Mouse (Mus musculus) kidney, postnatal 10 days (tissue): ENCODE data around the gene Gpc5.

ENCODE experiments used
- DNase-seq: peaks from one replicate; pipeline ENCODE4 v3.0.0; 2021; ENCODE audit warnings: mixed read lengths

The Gpc5 gene

DNA sequence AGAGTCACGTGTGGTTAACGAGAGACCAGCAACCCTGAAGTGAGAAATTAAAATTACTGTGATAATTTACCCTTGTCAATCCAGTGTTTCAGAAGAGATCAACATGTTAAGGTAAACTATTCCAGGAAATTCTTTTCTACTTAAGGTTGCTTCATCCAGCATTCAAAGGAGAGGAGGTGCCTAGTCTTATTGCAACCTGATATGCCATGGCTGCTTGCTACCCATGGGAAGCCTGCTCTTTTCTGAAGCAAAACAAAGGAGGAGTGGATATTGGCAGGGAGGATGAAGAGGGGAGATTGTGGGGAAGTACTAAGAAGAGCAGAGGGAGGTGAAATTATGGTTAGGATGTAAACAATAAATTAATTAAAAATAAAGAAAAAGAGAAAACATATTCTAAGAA lies 15.5 kb downstream of the Gpc5 start:
- DNase-seq: no peak

- DNase-seq: peak; percentile 26
Observed at GRCm38 (mm10) chr14:115118626-115119025, 26.6 kb downstream of the Gpc5 start.

DNA sequence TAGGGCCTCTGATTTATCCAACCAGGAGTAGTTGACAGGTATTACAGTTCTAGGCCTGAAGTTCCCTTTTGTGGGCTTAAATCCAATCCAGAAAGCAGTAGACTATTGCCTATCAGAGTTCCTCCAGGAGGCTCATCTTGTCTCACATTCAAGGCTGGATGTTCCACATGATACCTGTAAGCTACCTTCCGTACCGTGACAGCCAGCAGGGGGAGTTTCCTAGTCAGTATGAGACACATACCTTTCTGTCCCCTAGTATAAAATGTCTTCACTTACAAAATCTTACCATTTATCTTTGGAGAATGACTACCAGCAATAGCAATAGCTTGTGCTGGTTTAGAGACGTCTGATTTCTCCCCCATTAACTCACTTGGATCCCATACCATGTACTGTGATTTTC lies 56.8 kb downstream of the Gpc5 start:
- DNase-seq: peak; percentile 10

- DNase-seq: no peak
Observed at GRCm38 (mm10) chr14:115156597-115156996, 64.6 kb downstream of the Gpc5 start.

DNA sequence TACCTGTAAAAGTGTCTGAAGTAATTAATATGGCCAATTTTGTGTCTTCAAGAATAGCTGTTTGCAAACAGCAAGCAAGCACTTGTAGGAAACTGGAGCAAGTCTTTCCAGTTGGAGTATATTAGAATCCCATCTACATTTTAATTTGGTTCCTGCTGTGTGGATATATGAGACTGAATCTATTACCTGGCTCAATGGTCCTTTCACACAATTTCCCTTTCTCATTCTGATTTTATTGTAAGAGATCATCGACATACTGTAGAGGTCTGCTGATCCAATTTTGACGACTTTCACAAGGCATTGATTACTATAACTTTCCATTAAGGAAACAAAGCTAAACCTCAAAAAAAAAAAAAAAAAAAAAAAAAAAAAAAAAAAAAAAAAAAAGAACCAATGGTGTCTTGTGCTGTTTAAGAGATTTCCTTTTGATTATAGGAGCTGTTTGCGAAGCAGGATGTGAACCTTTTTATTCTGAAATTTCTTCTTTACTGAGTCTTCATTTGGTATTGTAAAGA lies 85.4 kb downstream of the Gpc5 start:
- no peak for DNase-seq

GRCm38 (mm10) chr14:115179925-115180324 lies 87.9 kb downstream of the Gpc5 start:
- no peak for DNase-seq

DNA sequence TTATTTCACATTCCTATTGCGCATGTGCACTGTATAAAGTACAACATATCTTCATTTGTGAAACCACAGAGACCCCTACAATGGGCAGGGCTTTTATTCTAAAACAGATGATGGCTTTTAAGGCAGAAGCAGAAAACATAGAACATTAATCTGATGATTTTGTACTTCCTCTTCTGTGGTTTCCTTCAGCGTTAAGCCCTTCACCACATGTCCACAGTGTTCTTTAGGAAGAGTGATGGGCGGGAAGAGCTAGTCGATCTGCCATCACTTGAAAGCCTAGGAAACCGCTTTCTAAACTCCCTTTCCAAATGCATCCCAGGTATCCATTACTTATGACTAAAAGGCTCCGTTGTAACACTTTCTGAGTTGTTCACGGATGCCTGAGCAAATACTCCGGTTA lies 96.2 kb downstream of the Gpc5 start:
- DNase-seq: no peak

- no peak for DNase-seq
Observed at GRCm38 (mm10) chr14:115228075-115228474, 136.1 kb downstream of the Gpc5 start.

- DNase-seq: no peak
Observed at GRCm38 (mm10) chr14:115236387-115236786, 144.4 kb downstream of the Gpc5 start.

- no peak for DNase-seq
Observed at GRCm38 (mm10) chr14:115240621-115241373, 148.8 kb downstream of the Gpc5 start.

DNA sequence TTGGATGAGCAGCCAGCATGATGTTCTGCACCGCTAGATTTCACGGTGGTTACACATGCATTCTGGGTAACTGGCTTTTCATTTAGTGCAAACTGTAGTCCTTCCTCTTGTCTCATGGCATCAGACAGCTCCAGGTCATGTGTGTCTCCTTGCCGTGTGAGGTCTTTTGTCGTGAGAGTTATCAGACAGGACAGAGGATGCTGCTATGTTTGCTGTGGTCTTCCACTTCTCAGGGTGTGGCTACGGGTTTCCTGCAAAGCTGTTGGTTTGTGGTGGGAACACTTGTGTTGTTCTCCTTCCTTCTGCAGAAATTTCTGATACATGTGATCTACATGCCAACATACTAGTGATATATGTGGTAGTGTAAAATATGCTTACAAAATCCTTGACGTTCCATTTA lies 158.5 kb downstream of the Gpc5 start:
- DNase-seq: no peak

DNA sequence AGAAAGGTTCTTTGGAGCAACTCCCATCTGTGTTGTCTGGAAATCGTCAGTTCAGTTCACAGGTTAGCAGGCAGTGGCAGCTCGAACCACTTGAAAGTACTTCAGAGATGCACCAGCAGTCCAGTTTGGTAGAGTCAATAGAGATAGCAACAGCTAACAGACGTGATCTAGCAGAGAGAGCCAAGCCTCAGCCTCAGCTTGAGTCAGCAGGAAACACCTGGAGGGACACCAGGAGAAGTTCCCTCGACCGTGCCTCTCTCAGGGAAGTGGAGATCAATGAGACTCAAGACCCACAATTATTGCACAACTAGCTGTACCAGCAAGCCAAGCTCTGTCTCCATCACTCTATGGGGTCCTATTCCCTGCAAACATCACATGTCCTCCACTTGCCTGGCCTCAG lies 159.8 kb downstream of the Gpc5 start:
- no peak for DNase-seq

- no peak for DNase-seq
Observed at GRCm38 (mm10) chr14:115253155-115253554, 161.1 kb downstream of the Gpc5 start.

DNA sequence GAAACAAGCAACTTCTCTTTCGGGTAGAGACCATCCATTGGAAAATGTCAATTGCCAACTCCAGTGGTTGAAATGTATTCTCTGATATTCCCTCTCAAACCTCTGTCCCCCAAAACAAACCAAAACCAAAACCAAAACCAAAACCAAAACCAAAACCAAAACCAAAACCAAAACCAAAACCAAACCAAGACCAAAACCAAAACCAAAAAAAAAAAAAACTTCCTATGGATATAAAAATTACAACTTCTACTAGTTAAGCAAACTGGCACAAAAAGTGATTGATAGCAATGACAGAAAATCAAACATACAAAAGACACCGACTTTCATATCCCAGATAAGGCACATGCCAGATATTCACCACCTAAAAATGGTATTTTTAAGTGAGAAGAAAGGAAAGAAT lies 161.7 kb downstream of the Gpc5 start:
- no peak for DNase-seq

- no peak for DNase-seq
Observed at GRCm38 (mm10) chr14:115269703-115270402, 177.8 kb downstream of the Gpc5 start.

DNA sequence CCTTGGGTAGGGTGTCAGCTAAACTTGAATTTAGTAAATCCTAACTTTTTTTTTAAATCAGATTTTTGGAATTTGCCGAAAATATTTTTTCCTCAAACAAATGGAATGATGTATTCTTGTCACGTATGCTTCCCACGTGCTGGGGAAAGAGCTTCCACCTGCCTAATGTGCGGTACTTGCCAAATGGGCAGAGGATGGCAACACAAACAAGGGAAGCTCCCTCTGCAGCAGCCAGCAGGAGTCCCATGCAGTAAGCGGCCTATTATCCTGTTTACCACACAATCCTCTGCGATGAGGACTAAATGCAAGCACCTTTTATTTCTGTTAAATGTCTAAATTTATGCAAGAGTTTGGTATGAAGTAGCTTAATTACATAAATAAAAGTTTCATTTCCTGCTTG lies 178.4 kb downstream of the Gpc5 start:
- no peak for DNase-seq

DNA sequence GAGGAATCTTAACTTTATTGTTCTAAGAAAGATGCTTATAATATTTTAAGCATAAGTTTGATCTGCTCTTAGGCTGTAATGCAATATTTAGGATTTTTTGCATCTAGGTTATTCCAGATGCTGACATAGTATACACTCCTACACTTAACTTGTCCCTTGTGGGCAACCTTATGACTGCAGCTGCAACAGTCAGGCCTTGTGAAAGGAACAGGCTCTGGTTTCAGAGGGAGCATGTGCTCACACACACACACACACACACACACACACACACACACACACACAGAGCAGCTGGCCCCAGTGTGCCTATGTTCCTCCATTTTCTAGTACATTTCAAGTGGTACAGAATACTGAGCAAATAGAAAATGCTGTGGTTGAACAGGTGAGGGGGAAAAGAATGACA lies 190.8 kb downstream of the Gpc5 start:
- no peak for DNase-seq

DNA sequence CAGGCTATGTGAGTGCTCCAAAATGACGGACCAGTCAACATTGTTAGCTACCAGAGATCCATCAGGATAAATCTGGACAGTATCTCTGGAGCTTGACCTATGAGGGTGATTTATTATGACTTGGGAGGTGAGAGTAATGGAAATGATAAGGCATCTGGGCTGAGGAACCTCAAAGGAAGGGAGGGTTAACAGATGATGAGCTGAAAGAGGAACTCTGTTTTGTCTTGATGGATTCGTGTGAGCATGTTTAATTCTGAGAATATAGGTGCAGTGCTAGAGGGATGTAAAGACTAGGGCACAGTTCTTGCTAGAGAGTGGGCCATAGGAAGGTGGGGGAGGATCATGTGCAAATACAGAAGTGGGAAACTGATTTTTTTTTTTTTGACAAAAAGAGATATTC lies 232.2 kb downstream of the Gpc5 start:
- DNase-seq: no peak

- DNase-seq: no peak
Observed at GRCm38 (mm10) chr14:115326426-115326825, 234.4 kb downstream of the Gpc5 start.

- DNase-seq: no peak
Observed at GRCm38 (mm10) chr14:115339084-115339483, 247.1 kb downstream of the Gpc5 start.

DNA sequence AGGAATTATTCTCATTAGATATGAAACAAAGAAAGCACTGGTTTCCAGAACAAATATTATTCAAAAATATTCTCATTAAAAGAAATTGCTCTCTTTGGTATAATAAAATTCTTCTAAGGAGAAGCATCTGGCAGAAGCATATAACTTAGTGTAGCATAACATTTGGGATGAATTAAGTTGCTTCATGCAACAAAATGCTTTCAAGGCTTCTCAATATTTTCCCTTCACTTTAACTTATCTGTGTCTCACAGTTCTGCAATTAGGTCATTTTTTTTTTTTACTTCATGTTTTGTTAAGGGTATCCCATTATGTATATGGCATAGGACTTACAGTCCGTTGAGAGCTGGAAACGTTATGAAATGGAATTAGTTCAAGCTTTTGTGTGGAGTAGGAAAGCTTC lies 250.6 kb downstream of the Gpc5 start:
- no peak for DNase-seq

- DNase-seq: no peak
Observed at GRCm38 (mm10) chr14:115349448-115349847, 257.4 kb downstream of the Gpc5 start.

- no peak for DNase-seq
Observed at GRCm38 (mm10) chr14:115365320-115365935, 273.4 kb downstream of the Gpc5 start.

DNA sequence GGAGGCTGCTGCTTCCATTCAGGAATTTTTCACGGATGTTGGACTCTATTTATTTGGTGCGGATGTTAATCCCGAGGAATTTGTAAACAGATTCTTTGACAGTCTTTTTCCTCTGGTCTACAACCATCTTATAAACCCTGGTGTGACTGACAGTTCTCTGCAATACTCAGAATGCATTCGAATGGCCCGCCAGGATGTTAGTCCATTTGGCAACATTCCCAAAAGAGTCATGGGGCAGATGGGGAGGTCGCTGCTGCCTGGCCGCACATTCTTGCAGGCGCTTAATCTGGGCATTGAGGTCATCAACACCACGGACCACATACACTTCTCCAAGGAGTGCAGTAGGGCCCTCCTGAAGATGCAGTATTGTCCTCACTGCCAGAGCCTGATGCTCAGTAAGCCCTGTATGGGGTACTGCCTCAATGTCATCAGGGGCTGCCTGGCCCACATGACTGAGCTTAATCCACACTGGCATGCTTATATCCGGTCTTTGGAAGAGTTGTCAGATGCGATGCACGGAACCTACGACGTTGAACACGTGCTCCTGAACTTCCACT lies 277.7 kb downstream of the Gpc5 start:
- DNase-seq: peak; percentile 12
